Mouse (Mus musculus) embryonic fibroblast, embryonic 13.5 days (primary cell): Measurements from ENCODE around the gene Ccdc15.

Experiments
- CTCF ChIP-seq: IDR thresholded peaks from 2 replicates; pipeline ENCODE4 v1.5.1; 2011; ENCODE audit warnings: mild to moderate bottlenecking, control low read depth, low read length, moderate library complexity, borderline replicate concordance; ENCODE audit not compliant: insufficient read depth
- POLR2A ChIP-seq: IDR thresholded peaks from 2 replicates; pipeline ENCODE4 v1.6.1; 2011; ENCODE audit warnings: low read depth, mild to moderate bottlenecking, control low read depth, low read length, moderate library complexity

DNA sequence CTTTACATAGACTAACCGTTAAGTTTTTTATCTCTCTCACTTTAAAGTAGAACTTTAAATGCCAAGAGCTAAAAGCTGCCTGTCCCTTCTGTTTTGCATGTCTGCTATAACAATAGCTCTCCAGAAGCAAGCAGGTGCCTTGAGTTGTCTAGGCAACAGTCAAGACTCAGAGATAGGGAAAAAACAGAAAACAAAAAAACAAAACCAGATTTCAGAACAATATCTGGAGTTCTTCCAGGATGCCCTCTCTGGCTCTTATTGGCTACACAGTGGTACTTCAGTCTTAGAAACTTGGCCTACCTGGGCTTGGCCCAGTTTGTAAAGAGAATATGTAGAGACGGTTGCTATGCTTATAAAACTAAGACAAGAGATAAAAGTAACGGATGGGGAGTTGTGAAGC, 16.2 kb upstream of the Ccdc15 start:
- TF ChIP-seq CTCF: no peak
- TF ChIP-seq POLR2A: no peak
